Mouse (Mus musculus) lung, adult 18-20 months (tissue): Measurements from ENCODE around the gene Ostn.
A peak's percentile ranks its signal among the peaks of the same experiment; 100 is the strongest.

Experiments
- DNase-seq, 2 experiments: peaks; one replicate each; pipeline ENCODE4 v3.0.0; 2022; ENCODE audit warnings: mixed read lengths in 2 of 2

Gene Ostn

DNA sequence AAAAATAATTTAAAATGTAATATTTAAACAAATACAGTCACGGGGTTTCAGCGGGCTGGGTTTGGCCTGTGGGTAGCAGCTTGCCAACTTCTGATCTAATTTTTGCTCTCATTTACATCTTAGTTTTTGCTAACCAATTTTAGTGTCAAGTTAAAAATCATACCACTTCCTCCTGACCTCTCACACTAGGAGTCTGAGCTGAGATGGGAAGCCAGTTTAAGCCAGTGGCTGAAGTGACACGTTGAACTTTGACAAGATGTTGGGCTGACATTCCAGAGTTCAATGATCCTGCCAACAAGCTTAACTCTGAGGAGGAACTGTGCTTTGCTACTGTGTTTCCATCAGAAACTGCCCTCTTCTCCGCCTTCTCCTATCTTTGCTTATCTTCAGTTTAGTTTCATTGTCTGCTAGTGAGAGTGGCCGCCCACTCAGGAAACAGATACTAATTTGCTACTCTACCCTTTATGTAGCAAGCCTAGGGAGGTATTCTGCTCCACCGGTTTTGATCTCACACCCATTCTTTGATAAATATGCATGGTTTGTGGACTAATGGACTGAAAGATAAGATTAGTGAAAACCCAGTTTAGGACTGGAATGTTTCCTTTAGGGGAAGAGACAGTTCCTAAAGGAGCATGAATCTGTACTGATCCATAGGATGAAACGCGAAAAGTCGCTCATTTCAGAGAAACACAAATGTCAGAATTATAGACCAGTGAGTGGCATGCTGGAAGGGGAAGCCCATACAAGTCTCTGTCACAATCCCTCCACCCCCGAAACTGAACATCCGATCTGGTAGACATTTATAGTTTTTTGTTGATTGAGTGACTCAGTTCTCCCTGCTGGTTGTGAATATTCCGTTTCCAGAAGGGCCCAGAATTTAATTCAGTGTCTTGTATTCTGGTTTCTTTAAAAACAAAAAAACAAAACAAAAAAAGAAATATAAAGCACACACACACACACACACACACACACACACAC is 80.6 kb downstream of the Ostn start:
- DNase-seq = peak; percentile 7

- DNase-seq = peak; percentile 80 to 83
These were observed 81.6 kb downstream of the Ostn start, which contains the start of gene Ccdc50 for GRCm38 (mm10) chr16:27388761-27389451. Ccdc50 (plus strand) TSS chr16:27388869.

DNA sequence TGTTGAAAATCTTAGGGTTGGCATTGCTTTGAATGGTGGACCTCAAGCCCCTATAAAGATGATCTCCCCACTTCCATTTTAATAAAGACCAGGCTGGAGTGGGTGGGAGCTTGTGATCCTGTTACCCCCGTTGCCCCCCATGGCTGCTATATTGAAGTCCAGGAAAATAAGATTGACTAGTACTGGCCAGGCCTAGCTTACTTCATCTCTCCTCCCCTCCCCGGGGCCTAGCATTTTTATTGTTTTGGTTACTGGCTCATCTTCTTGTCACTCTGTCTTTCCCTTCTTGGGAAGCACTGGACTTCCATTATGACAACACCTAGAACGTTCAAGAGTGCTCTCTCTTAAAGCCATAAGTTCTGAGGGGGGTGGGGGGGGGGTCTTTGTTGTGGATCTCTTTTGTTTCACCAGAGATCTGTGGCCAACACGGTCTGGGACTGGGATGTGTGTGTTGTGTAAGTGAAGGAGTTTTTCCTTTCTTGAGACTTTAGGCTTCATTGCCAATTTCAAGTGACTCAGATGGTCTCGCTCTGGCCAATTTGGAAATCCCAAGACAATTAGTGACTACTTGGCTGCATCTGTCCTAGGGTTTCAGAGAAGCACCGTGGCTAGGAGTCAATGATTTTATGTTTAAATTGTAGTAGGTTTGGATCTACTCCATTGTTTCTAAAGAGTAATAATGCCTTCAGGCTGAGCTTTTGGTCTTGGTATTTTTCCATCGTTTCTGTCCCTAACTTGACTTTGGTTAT is 82.4 kb downstream of the Ostn start:
- DNase-seq = peak; percentile 5

DNA sequence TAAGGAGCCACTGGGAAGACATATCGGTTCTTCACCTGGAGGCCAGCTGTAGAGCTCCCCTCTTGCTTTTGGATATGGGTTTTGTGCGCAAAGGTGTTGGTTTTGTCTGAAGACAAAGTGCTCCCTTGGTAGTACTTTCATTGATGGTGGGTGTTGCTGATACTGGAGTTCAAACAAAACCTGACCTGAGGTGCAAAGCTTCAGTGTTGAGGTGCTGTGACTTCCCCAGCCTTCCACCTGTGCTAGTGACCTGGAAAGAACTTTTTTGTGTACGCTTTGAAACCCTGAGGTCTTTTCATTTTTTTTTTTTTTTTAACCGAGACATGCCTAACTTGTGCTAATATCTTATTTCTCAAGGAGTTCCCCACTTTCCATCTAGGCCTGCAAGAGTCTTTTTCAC is 83.0 kb downstream of the Ostn start:
- no peak for DNase-seq

DNA sequence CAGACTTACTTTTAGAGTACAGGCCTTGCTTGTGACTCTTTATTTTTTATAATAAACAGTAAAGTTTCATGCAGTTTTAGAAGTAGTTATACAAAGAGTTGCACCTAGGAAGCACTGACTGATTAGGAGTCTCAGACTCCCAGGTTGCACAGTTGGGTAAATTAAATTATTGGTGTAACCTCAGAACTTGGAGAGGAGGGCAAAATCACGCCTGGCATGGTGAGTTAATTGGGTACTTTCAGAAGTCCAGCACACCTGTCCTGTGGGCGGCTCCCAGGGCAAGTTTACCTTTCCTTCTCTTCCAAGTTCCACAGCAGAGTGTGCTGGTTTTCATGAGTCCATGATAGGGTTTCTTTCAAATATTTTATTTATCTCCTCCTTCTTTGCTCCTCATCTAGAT is 84.6 kb downstream of the Ostn start:
- DNase-seq = no peak

DNA sequence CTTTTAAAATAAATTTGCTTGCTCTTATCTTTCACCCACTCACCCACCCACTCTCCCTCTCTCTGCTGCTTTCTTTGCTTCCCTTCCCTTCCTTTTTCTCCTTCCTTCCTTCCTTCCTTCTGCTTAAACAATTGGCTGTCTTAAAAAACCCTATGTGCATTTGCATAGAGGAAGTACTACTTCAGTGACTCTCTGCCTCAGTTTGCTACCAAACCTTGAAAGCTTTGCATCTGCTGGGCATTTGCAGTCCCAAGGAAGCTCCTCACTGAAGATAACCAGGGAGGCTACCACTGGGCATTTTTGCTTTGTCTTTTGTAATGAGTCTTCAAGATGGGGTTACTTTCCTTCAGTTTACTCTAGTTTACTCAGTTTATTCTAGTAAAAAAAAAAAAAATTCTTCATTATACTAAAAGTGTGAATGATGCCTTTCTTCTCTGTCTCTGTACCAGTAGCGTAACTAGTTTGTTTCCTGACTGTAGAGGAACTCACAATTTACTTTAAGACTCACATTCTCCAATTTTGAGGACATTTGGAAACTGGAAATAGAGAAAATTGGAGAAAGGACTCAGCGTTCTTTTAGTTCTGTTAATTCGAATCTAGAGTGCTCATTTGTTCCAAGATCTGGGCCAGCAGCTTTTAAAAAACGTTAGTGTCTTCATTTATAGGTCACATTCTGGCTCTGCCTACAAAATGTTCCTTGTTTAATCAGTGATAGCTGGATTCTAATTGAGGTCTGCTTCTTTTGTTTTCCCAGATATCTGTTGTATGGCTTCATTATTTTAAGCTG is 88.2 kb downstream of the Ostn start:
- no peak for DNase-seq

DNA sequence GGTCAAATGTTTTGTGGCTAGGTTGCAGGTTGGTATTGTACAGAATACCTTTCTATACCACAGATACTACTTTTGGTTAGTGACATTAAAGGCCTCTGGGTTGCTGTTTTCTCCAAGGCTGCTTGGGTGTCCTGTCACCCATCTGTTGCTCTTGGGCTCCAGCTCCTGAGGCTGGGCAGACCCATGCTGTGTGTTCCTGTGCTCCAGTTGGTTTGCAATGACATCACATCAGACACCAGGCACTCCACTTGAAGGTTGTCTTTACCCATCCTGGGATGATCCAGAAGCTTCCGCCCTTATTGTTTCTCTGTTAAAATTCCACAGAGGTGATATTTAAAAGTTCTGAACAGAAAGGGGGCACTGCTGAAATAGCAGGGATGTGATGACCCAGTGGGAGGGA is 89.7 kb downstream of the Ostn start:
- DNase-seq = no peak

DNA sequence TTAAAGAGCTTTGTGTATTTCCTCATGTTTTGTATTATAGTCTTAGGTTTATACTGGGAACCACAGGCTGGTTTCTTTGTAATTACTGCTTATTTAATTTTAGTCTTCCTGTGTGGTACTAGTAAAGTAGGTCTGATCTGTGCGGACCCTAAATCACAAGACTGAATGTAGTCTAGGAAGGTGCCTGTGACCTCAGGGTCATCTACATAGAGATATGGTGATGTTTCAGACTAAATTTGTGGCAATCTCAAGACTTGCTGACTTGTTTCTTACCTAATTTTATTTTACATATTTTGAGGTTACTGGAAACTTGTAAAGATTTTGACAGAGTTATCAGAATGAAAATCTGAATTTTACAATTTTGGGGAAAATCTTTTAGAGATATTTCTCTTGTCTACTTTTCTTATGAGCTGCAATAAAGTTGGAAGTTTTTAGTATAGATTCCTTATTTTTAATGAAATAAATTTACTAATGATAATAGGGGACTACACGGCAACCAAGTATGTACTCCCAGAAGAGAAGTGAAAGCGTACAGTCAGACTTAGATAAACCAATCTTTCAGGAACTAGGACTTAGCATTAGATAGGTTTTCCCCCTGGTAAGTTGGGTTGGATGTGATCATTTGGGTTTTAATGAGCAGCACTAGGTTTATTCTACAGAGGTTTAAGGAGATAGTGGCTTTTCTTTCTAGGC is 91.9 kb downstream of the Ostn start:
- no peak for DNase-seq

- DNase-seq = no peak
These were observed 92.5 kb downstream of the Ostn start for GRCm38 (mm10) chr16:27399719-27400253.
